Mouse (Mus musculus) layer of hippocampus, adult 8-10 months (tissue): ENCODE measurements around the gene Dnajc22. TPM values are rescaled to one million over a fixed set of nuclear protein-coding genes. Genes with fewer than 3 reads are reported as not detected.
"Not testable (repeated sequence)": the region's sequence is repeated elsewhere in the genome, so short reads cannot be mapped to it uniquely, and the experiment has no call there.

Source experiments
- DNase-seq, 2 experiments: peaks; one replicate each; pipeline ENCODE4 v3.0.0; 2022; ENCODE audit warnings: low spot score in 2 of 2
- total RNA-seq, 4 experiments: library from RNA; stranded (reverse); gene quantifications; 2 replicates each; pipeline ENCODE4 v1.2.4; 2022

Dnajc22 gene
- under 1 TPM in 3 of 4 experiments, not detected in 1; 0.31 to 0.39 (median 0.34) TPM for total RNA-seq

GRCm38 (mm10) chr15:99092870-99093269 lies at the start of gene Dnajc22:
TSS of gene Dnajc22 (plus strand) at chr15:99093170.
- DNase-seq = no peak

- DNase-seq = no peak
These were observed 48.1 kb upstream of the Dnajc22 start for GRCm38 (mm10) chr15:99044854-99045253.

GRCm38 (mm10) chr15:99045734-99046133 lies 47.2 kb upstream of the Dnajc22 start:
- DNase-seq = not testable (repeated sequence)

- peak; percentile 40 to 65 for DNase-seq
These were observed 43.3 kb upstream of the Dnajc22 start for GRCm38 (mm10) chr15:99049473-99050253.

GRCm38 (mm10) chr15:99053373-99053772 lies 39.6 kb upstream of the Dnajc22 start:
- DNase-seq = no peak

- DNase-seq = no peak
These were observed 37.9 kb upstream of the Dnajc22 start, which contains the start of gene Prph for GRCm38 (mm10) chr15:99055040-99055439. TSS of gene Prph (plus strand) at chr15:99055174.

- DNase-seq = no peak
These were observed 37.4 kb upstream of the Dnajc22 start for GRCm38 (mm10) chr15:99055511-99055961.

GRCm38 (mm10) chr15:99056332-99056731 lies 36.6 kb upstream of the Dnajc22 start:
- no peak for DNase-seq

GRCm38 (mm10) chr15:99065557-99066165 lies 27.3 kb upstream of the Dnajc22 start:
- DNase-seq = no peak

GRCm38 (mm10) chr15:99071988-99072387 lies 21.0 kb upstream of the Dnajc22 start:
- no peak for DNase-seq

GRCm38 (mm10) chr15:99074019-99074599 lies 18.9 kb upstream of the Dnajc22 start, which contains the start of gene Troap:
TSS of gene Troap (plus strand) at chr15:99074575.
- DNase-seq = no peak

GRCm38 (mm10) chr15:99074600-99075333 lies 18.2 kb upstream of the Dnajc22 start:
- peak; percentile 97 to 98 for DNase-seq

- DNase-seq = not testable (repeated sequence)
These were observed 17.0 kb upstream of the Dnajc22 start for GRCm38 (mm10) chr15:99076011-99076410.

GRCm38 (mm10) chr15:99078181-99078910 lies 14.6 kb upstream of the Dnajc22 start:
- no peak for DNase-seq

- DNase-seq = no peak
These were observed 13.2 kb upstream of the Dnajc22 start for GRCm38 (mm10) chr15:99079804-99080203.

- DNase-seq = no peak
These were observed 10.6 kb upstream of the Dnajc22 start for GRCm38 (mm10) chr15:99082322-99082721.

- DNase-seq = no peak
These were observed 10.1 kb upstream of the Dnajc22 start for GRCm38 (mm10) chr15:99082840-99083239.

- peak in 1 of 2 experiments; percentile 49 for DNase-seq
These were observed 9.7 kb upstream of the Dnajc22 start for GRCm38 (mm10) chr15:99083258-99083657.

- no peak for DNase-seq
These were observed 9.0 kb upstream of the Dnajc22 start for GRCm38 (mm10) chr15:99083867-99084557.

GRCm38 (mm10) chr15:99084618-99085017 lies 8.4 kb upstream of the Dnajc22 start:
- DNase-seq = no peak
